Mouse (Mus musculus) intestine, embryonic 14.5 days (tissue): ENCODE results near the gene Ccdc12. TPM values are rescaled to one million over a fixed set of nuclear protein-coding genes. Genes with fewer than 3 reads are reported as not detected.
A peak's percentile ranks its signal among the peaks of the same experiment; 100 is the strongest.

Experiments used
- ATAC-seq: fragments of 200-750 bp; cut with Nextera tagmentation; replicated peaks from 2 replicates; pipeline ENCODE4 v1.8.0; 2017; ENCODE audit warnings: low read depth, moderate number of reproducible peaks, moderate TSS enrichment, moderate library complexity; ENCODE audit not compliant: low FRiP score, low TSS enrichment
- DNase-seq: peaks from one replicate; pipeline ENCODE4 v3.0.0-alpha.2; 2018; ENCODE audit warnings: low spot score
- H3K27ac ChIP-seq: fragments of 300-500 bp; sonication (generic); 2 replicates; pipeline ENCODE4 v1.5.1; 2014; ENCODE audit warnings: low read depth, mild to moderate bottlenecking, control low read depth
- H3K27me3 ChIP-seq: fragments of 300-500 bp; sonication (generic); replicated peaks from 2 replicates; pipeline ENCODE4 v1.6.1; 2014; ENCODE audit warnings: low read length, control low read depth; ENCODE audit not compliant: control insufficient read depth, insufficient read depth
- H3K36me3 ChIP-seq: fragments of 300-500 bp; sonication (generic); 2 replicates; pipeline ENCODE4 v1.6.1; 2014; ENCODE audit warnings: low read length, control low read depth; ENCODE audit not compliant: control insufficient read depth, insufficient read depth
- H3K4me1 ChIP-seq: fragments of 300-500 bp; sonication (generic); replicated peaks from 2 replicates; pipeline ENCODE4 v1.6.1; 2014; ENCODE audit warnings: low read length, control low read depth, mixed read lengths; ENCODE audit not compliant: control insufficient read depth, insufficient read depth
- H3K4me2 ChIP-seq: fragments of 300-500 bp; sonication (generic); 2 replicates; pipeline ENCODE4 v1.6.1; 2014; ENCODE audit warnings: low read length
- H3K4me3 ChIP-seq: fragments of 300-500 bp; sonication (generic); 2 replicates; pipeline ENCODE4 v1.5.1; 2014; ENCODE audit warnings: low read depth, low read length, control low read depth, mixed read lengths
- H3K9ac ChIP-seq: fragments of 300-500 bp; sonication (generic); 2 replicates; pipeline ENCODE4 v1.6.1; 2014; ENCODE audit warnings: mild to moderate bottlenecking, low read length
- H3K9me3 ChIP-seq: fragments of 300-500 bp; sonication (generic); 2 replicates; pipeline ENCODE4 v1.6.1; 2016; ENCODE audit warnings: low read length, control low read depth; ENCODE audit not compliant: control insufficient read depth
- WGBS: fragments of 180-500 bp; shearing (Covaris S2); extraction: QIAGEN DNeasy Blood & Tissue Kit; methylation state at CpG from one replicate; pipeline ENCODE4 v1.1.7; 2014; 5-methylcytosine and 5-hydroxymethylcytosine counted together
- polyA plus RNA-seq: library from polyadenylated mRNA; unstranded; fragments of >200 nt; fragmentation: Nextera tagmentation; extraction: Ambion mirVana; gene quantifications from 2 replicates; pipeline ENCODE4 v1.2.1, GENCODE M21; 2014

The Ccdc12 gene
- polyA plus RNA-seq, 1 experiment from 2014 or later: 177 TPM

GRCm38 (mm10) chr9:110652963-110653654 is 3.2 kb upstream of the Ccdc12 start:
- Histone ChIP-seq H3K4me3 (peak overlapping the region; percentile 54), H3K27me3 (peaks cover 24% of the 10 kb centered on the region), H3K36me3 (no peaks in the 10 kb centered on the region), H3K27ac (0 out of 2 replicates have a peak overlapping the region, but pooled peaks have one; percentile 24), H3K4me1 (peaks cover 17% of the 10 kb centered on the region), H3K9ac (peak overlapping the region; percentile 53), H3K9me3 (no peaks in the 10 kb centered on the region), H3K4me2 (peak overlapping the region; percentile 91)
- 19% methylated on average over 14 of the region's 14 CpGs for WGBS
- ATAC-seq (no peak), DNase-seq (peak; percentile 63)

GRCm38 (mm10) chr9:110653655-110654461 is 2.4 kb upstream of the Ccdc12 start, which contains the start of gene Nbeal2:
Gene Nbeal2, minus strand, starts transcription at chr9:110654161.
- ATAC-seq (peak; percentile 83), DNase-seq (peak; percentile 88)
- peak within 1 kb of the TSS; percentile 53 for H3K9ac ChIP-seq
- WGBS: under 1% methylated on average over 75 of the region's 75 CpGs
- peak within 1 kb of the TSS; percentile 91 for H3K4me2 ChIP-seq
- peaks cover 17% of the 10 kb centered on the region for H3K4me1 ChIP-seq
- H3K4me3 ChIP-seq: peak within 1 kb of the TSS; percentile 54
- peaks cover 24% of the 10 kb centered on the region for H3K27me3 ChIP-seq
- H3K9me3 ChIP-seq: no peaks in the 10 kb centered on the region
- H3K27ac ChIP-seq: 0 out of 2 replicates have a peak within 1 kb of the TSS, but pooled peaks have one; percentile 24
- no peaks in the 10 kb centered on the region for H3K36me3 ChIP-seq

GRCm38 (mm10) chr9:110654726-110655650 is 1.3 kb upstream of the Ccdc12 start:
- Histone ChIP-seq H3K4me3 (no peak overlapping the region), H3K27ac (no peak overlapping the region)

GRCm38 (mm10) chr9:110655651-110656007 is 674 bp upstream of the Ccdc12 start:
- H3K27me3 ChIP-seq: peaks cover 24% of the 10 kb centered on the region
- no peak overlapping the region for H3K27ac ChIP-seq
- no peak for DNase-seq
- peaks cover 7% of the 10 kb centered on the region for H3K36me3 ChIP-seq
- peaks cover 17% of the 10 kb centered on the region for H3K4me1 ChIP-seq
- no peak for ATAC-seq
- H3K9ac ChIP-seq: peak overlapping the region; percentile 2; the same call in 1 of the 2 replicates
- no peaks in the 10 kb centered on the region for H3K9me3 ChIP-seq
- H3K4me2 ChIP-seq: peak overlapping the region; percentile 61
- H3K4me3 ChIP-seq: peak overlapping the region; percentile 78; the same call in 1 of the 2 replicates
- WGBS: 81% methylated on average over 10 of the region's 10 CpGs

More at GRCm38 (mm10) chr9:110654726-110655650, 1.3 kb upstream of the Ccdc12 start:
- H3K36me3 ChIP-seq: peaks cover 7% of the 10 kb centered on the region
- no peak overlapping the region for H3K9ac ChIP-seq
- peaks cover 24% of the 10 kb centered on the region for H3K27me3 ChIP-seq
- H3K4me1 ChIP-seq: peaks cover 17% of the 10 kb centered on the region
- no peak for DNase-seq
- no peaks in the 10 kb centered on the region for H3K9me3 ChIP-seq
- WGBS: 82% methylated on average over 19 of the region's 19 CpGs
- peak overlapping the region; percentile 91 for H3K4me2 ChIP-seq
- no peak for ATAC-seq

GRCm38 (mm10) chr9:110657474-110658078 is 1.3 kb downstream of the Ccdc12 start:
- H3K36me3 ChIP-seq: peaks cover 7% of the 10 kb centered on the region
- H3K4me2 ChIP-seq: peak overlapping the region; percentile 79
- DNase-seq: no peak
- H3K27ac ChIP-seq: no peak overlapping the region
- H3K27me3 ChIP-seq: peaks cover 12% of the 10 kb centered on the region
- WGBS: 74% methylated on average over 13 of the region's 13 CpGs
- peak overlapping the region; percentile 78 for H3K9ac ChIP-seq
- H3K9me3 ChIP-seq: no peaks in the 10 kb centered on the region
- peak overlapping the region; percentile 78 for H3K4me3 ChIP-seq
- ATAC-seq: no peak
- H3K4me1 ChIP-seq: peaks cover 14% of the 10 kb centered on the region

GRCm38 (mm10) chr9:110659521-110659920 is 3.2 kb downstream of the Ccdc12 start:
- no peak overlapping the region for H3K9ac ChIP-seq
- no peak overlapping the region for H3K27ac ChIP-seq
- no peak for DNase-seq
- H3K9me3 ChIP-seq: no peaks in the 10 kb centered on the region
- H3K4me3 ChIP-seq: no peak overlapping the region
- H3K4me1 ChIP-seq: peaks cover 11% of the 10 kb centered on the region
- no peak for ATAC-seq
- WGBS: 85% methylated on average over 12 of the region's 12 CpGs
- no peaks in the 10 kb centered on the region for H3K27me3 ChIP-seq
- no peak overlapping the region for H3K4me2 ChIP-seq
- peaks cover 7% of the 10 kb centered on the region for H3K36me3 ChIP-seq

- 88% methylated on average over 2 of the region's 2 CpGs for WGBS
- ATAC-seq (no peak), DNase-seq (no peak)
- no peak overlapping the region for H3K9ac ChIP-seq
- H3K4me3 ChIP-seq: no peak overlapping the region
- no peak overlapping the region for H3K27ac ChIP-seq
- H3K36me3 ChIP-seq: peaks cover 7% of the 10 kb centered on the region
- peaks cover 10% of the 10 kb centered on the region for H3K4me1 ChIP-seq
- H3K9me3 ChIP-seq: no peaks in the 10 kb centered on the region
- no peak overlapping the region for H3K4me2 ChIP-seq
- no peaks in the 10 kb centered on the region for H3K27me3 ChIP-seq
These were observed 3.9 kb downstream of the Ccdc12 start for GRCm38 (mm10) chr9:110660208-110660607.
